Mouse (Mus musculus) hindlimb bud, embryonic 11.5 days (tissue): Measurements from ENCODE around the gene Slx4ip.

Experiments used
- DNase-seq: peaks from one replicate; pipeline ENCODE4 v3.0.0-alpha.2; 2012; ENCODE audit warnings: low read depth, low spot score; ENCODE audit errors: extremely low spot score

Slx4ip gene

DNA sequence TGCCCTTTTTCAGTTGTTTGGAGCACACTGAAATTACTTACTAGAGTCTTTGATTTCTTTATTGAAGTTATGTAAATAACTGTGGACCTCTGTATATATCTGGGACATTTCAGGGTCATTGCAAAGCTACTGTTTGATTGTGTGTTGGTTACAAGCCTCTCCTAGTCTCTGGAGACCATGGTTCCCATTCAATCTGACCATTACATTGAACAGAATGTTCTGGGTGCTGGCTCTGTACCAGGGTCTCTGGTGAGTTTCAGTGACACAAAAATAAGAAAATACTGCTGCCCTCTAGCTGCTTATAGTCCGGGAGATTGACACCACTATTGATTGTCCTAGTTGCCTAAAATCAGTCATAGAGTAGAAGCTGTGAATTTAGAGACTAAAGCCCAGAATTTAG lies 158.9 kb downstream of the Slx4ip start:
- DNase-seq, result no peak

DNA sequence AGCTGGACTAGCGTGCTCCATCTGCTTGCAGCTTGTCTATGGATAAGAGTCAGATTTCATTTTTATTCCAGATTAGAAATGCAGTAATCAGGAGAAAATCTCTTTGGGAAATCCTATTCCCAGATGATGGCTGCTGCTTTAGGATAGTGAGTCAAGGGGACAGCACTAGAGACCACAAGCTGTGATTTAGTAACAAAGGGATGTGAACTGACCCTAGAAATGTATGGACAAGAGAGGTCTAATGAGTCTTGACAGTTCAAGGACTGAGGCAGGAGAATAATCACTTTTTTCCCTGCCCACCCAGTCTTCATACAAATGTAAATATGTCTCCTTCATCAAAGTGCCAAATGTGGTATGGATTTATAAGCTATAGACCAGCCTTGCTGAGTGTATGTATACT lies 172.8 kb downstream of the Slx4ip start:
- no peak for DNase-seq

DNA sequence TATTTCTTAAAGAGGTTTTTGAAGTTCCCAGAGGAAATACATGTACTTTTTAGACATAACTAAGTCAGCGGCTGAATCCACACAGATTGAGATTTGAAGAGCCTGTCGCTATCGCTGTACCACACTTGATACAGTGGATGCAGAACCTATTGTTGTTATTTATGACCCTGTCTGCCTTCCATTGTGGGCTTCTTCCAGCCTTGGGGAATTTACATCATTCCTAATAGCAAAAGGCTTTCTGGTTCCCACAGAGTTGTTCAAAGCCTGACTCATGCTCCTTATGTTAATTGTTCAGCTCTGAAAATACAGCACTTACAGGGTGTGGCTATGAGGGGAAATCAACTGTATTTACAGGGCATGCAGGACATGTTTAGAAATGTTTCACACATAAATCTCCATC lies 173.5 kb downstream of the Slx4ip start:
- no peak for DNase-seq

DNA sequence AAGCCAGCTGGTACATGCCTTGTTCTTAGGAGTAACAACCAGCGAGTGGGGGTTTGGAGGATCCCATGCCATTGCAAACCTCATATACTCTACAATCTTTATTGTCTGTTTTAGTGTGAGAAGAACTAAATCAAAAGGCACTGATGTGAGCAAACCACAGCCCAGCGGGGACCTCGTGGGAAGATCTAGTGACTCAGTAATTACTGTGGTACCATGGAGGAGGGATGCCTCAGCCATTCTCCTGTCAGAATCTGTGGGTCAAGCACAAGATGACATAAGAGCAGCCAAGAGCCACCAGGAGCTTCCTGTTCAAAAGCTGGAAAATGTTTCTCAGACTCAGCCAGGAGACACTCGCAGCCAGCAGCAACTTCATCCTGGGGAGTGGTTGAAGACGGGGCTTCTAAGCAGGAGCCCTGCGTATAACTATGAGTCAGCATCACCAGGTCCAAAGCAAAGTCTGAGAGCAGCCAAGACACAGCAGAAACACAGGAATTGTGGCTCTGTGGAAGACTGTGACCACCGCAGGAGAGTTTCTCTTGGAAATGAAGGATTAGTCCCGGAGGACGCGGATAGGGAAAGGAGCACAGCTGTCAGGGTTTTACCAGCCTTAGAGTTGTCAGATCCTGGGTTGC lies 176.6 kb downstream of the Slx4ip start:
- no peak for DNase-seq

DNA sequence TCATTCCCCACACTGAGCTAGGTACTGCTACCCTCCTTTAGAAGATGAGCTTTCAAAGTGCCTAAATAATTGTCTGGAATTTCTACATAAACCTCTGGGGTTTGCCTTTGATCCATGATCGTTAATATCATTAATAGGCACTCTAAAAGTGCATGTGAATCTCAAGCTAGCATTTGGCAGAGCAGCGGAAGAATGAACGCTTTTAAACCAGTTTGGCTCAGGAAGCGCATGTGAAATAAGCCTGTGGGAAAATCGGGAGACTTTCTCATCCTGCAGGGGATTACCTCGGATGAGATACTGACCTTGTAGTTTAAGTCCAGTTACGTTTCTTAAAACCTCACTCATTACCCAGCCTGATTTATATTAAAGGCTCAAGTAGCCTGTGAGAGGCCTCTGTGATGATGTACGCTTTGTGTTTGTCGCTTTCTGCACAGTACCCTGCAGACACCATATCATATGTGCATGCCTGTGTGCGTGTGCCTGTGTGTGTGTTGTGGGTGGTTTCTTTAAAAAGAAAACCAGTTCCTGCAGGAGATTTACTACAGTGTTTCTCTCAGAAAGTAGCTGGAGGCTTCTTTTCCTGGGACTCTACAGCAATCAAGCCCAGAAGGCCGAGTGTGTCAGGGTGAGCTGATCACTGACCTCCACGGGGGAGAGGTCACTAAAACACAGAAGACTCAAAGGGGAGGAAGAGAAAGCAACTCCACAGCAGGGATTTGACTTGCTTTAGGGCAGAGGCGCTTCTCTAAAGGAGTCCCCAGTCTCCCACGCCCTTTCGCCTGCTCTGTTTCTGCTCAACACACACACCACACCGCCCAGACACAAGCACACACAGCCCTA lies 182.7 kb downstream of the Slx4ip start:
- no peak for DNase-seq

DNA sequence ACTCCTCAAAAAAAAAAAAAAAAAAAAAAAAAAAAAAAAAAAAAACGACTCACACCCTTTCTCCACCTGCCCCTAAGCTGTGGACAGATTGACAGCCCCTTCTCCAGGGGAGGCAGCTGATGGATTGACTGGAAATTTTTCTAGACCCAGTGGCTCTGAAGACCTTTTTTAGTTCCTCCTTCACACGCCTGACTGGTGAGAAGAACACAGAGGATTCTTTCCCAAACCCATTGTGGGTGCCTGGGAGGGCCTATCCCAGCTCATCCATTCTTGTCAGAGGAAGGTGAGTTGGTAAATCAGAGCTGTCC lies 183.2 kb downstream of the Slx4ip start:
- DNase-seq, result no peak

DNA sequence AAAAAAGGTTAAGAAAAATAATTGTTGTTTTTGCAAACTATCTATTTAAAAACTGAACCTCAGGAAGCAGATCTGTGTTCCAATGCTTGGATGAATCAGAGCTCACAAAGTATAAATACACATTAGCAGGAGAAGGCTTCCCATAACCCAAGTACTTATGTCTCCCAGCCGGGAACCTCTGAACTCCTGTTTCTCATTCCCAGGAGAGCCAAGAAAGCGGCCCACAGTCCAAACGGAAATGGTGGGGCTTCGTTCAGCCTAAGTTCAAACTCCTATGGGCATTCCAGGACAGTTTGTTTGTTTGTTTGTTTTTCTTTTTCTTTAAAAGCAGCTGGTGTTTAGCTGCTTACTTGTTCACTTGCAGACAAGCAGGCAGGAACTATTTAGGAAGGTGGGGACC lies 187.8 kb downstream of the Slx4ip start:
- DNase-seq, result no peak

DNA sequence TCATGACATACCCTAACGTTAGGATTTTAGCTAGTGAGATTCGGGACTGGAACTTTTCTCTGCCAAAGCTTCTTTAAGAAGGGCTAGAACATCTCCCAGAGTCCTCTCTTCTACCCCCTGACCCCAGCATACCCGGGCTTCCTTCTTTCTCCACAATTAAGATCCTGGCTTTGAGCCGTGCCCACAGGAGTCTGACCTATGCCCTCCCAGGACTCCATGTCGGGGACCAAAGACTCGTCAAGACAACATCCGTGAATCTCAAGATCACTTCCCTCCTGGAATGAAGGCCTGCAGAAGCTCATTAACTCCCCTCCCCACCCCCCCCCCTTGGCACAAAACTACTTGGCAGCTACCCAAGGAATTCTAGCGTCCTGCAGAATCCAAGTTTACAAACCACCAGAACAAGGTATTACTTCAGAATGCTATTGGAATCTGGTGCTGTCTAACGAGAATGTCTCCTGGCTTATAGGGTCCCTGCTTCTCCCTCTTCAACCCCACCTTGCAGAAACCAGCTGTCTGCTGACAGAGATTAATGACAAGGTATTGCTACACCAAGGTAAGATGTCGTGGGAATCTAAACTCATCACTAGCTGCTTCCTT lies 188.8 kb downstream of the Slx4ip start:
- no peak for DNase-seq

DNA sequence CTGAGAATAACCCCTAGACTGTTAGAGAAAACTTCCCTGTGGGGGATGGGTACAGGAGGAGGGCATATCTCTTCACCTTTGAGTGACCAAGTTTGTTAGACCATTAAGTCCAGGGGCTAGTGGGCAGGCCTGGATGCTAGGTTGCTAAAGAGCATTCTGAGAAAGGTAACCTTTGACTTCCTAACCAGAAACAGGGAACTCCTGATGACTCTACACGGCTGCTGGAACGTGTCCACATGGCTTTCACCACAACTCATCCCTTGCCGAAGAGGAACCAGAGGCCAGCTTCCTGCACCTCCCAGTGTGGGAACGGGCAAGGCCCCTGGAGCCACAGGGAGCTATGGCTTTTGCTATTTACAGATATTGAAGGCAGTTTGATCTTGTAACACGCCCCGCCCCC lies 189.4 kb downstream of the Slx4ip start:
- no peak for DNase-seq

DNA sequence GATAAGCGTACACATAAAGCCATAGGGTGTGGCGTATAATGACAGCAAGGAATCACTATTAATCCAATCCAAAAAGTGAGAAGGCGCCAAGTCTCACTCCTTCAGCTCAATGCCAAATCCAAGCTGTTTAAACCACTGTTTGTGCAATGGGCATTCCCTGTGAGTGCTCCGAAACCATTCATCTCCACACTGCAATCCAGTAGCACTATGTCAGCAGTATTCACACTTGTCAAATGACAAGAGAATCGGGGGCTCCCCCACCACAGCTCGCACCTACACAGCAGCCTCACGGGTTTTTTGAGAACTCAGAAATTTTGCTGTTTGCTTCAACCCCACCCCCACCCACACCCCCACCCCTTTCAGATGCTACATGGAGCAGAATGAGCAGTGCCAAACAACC lies 190.0 kb downstream of the Slx4ip start:
- DNase-seq, result no peak

DNA sequence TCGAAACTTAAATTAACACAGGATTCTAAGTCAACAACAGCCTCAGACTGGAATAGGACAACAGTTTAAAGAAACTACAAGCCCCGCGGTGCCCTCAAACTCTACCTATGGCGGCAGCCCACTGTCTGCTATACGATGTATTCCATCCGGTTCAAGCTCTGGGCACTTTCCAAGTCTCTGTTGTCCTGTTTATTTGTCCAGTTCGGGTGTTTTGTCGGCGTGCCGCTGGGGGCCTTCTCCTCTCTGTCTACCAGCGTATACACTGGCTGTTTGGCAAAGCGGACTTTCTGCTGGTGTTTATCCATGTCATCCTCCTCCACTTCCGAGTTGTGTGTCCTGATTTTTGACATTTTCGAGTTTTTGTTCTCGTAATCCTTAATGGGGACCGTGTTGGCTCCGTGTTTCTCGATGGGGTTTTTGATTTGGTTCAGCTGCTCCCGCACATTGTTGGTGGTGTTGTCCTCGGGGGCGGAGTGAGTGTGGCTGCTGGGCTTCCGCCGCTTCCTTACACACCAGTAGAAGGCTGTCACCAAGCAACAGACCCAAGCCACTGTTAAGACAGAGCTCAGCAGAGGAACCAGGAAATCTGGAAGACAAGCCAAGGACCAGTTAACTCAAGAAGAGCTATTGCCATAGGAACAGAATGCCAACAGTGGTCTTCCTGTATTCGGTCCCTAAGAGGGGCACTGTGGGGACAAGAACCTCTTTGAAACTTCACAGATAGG lies 192.0 kb downstream of the Slx4ip start:
- DNase-seq, result no peak

DNA sequence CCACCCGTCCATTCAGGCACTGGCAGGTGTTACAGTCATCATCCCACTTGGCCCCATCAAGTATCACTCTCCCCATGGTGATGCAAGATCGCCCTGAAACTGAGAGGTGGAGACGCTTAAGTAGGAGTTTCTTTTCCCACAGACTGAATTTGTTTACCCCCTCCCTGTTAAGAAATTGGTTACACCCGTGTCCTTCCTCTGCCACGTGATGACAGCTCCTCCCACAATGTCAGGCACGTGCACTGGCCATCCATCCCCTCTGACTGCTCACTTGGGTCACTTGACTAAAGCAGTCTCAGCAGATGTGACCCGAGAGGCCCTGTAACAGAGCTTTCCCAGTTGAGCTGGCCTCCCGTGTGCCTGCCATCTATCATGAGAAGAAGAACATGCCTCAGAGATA lies 194.2 kb downstream of the Slx4ip start:
- DNase-seq, result no peak

DNA sequence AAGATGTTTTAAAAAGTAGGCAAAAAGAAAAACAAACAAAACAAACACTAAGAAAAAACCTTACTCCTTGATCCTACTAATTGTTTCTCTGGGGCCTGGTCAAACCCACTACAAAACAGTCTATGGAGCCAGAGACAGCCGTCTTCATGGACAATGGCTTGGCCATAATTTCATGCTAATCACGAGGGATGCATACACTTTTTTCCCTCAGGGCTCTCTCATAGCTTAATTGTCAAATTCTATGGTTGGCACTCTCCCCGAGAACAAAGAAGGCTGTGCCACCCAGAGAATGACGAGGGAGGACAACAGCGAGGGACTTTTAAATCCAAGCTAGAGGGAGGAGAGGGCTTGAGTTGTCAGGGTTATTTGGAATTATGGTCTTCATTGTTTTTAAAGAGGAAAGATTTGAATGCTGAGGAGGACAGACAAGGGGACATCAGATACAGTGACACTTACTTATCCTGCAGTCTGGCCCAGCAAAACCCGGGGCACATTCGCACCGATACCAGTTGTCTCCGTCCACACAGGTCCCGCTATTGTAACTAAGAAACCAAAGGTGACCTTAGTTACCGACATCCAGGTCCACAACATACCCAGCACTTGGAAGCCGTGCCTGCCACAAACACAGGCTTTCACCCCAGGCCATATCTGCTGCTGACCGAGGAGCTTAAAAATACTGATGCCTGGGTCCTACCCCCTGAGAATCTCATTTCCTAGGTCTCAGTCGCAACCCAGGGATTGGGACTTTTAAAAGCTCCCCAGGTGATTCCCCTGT lies 195.8 kb downstream of the Slx4ip start:
- no peak for DNase-seq

DNA sequence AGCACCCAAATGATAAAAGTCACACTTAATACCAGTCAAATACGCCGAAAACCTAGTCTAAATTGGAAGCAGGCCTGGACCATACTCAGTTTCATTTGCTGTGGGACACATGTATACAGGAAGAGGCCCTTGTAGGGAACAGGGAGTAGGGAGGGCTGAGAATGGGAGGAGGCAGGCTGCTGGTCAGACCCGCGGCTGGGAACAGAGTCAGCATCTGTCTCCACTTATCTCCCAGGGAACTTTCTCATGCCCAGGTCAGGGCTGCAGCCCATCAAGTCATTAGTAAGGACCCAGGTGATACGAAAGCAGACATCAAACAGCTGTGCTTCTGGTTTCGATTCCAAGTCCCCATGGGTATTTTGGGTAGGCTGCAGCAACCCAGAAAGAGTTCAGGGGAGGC lies 196.7 kb downstream of the Slx4ip start:
- DNase-seq, result peak; percentile 52

DNA sequence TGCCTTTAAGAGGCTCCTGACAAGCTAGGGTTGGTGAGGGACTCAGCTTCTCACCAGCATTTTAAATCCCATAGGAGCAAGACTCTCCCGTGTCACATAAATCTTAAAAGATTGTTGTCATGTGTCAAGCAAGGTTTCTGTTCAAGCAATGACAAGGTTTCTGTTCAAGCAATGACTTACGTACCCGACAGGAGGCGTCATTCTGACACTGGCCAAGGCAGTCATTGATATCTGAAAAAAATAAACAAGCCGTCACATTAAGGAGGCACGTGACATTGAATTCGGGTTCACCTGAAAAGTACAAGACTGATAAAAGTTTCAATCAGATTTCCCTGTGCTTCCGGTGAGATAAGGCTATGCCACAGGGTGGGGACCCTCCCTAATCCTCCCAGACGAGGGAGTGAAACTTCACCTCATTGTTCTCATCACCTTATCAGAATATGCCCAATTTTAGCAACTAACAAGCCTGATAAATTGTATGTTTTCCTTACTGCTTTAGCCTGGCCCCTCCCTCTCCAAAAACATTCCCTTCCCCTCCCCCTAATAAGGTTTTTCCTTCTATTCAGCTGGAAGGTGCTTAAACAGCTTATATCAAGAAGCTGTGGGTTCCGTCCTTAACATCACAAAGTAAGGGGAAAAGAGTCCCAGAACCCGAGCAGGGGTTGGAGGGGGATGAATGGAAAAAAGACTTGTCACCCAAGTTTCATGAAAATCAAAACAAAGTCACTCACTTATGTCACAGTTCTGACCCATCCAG lies 200.9 kb downstream of the Slx4ip start:
- no peak for DNase-seq

DNA sequence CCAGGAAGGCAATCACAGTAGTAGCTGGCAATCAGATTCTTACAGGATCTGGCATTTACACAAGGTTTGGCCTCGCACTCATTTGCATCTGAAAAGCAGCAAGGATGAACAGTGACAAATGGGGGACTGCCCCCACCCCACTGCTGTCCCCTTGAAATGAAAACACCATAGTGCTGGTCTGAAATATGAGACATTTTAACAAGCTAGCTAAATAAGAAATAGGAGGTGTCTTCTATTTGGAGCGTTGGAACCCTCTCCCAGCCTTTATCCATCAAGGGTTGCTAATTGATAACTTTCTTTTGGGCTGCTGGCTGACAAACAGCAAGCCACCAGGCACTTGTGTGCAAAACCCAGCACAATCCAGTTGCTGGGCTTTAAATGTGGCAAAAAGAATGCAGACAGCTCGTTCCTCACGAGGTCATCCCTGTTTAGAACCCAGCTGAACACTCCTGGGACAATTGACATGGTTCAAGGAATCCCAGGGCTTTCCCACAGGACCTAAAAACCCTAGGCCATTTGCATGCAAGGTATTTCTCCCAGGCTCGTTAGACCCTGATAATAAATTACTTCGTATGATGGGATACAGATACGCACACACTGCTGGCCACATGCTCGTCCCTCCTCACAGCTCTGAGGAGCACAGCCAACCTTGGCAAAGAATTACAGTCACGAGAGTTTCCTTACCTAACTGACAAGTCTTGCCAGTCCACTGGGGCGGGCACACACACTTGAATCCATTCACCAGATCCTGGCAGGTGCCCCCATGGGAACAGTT lies 201.7 kb downstream of the Slx4ip start:
- no peak for DNase-seq

DNA sequence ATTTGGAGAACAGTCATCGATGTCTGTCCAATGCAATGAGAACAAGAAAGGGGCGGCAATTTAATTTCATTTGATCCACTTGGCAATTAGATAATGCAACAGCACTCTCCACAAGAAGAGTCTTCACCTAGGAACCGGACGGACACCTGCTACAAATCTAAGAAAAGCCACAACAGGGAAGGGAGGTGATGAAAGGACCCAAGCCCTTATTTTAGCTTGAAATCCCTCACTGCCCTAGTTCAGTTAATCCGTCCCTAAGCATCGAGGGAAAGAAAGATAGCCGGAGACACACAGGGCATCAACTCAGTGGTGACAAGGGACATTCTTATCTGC lies 202.2 kb downstream of the Slx4ip start:
- DNase-seq, result no peak

DNA sequence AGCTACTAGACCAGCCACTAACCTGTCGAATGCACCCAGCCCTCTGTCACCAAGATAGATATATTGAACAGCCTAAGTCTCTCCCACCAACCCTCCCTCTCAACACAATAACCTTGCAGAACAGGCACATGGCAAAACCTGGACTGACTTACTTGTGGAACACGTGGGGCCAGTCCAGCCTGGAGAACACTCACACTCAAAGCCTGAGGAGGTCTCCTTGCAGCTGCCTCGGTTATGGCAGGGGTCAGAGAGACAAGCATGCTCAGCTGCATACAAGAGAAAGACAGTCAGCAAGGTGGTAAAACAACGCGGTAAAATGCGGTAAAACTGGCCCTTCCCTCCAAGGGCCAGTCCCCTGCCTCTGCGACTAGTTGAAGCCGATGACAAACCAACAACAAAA lies 203.3 kb downstream of the Slx4ip start:
- DNase-seq, result no peak

DNA sequence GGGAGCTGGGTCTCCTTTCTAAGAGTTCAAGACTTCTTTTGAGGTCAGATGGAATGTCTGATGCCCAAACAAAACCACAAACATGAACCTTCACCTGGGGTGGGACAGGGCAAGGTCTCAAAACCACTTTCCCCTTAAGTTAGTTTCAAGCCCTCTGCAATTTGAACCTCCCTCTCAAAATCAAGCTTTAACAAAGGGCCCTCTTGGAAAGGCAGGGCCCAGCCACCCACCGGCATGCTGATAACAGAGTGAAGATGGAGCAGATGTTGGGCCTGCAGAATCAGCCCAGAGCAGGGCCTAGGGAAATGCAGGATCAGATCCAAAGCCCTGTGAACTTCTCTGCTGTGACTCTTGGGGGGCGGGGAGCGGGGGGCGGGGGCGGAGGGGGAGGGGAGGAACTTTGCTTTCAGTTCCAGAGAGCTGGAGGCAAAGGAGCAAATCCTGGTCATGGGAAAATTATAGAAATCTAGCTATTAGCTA lies 206.0 kb downstream of the Slx4ip start:
- no peak for DNase-seq
